Mouse (Mus musculus): ENCODE measurements at regions not wholly inside any gene's neighbourhood (a gene's known extent, or its start where the extent isn't known, plus 50 kb on each side); places are given as distances from the start of the nearest gene placed in this dataset.
"Not testable (repeated sequence)": the region's sequence is repeated elsewhere in the genome, so short reads cannot be mapped to it uniquely, and the experiment has no call there.

- DNase-seq = not testable (repeated sequence)
Measured at GRCm38 (mm10) chr13:10855947-10856561, 495.4 kb upstream of the Chrm3 start.

GRCm38 (mm10) chr13:10845212-10845611, 484.6 kb upstream of the Chrm3 start:
- no peak for DNase-seq

GRCm38 (mm10) chr13:10799351-10799913, 438.8 kb upstream of the Chrm3 start:
- no peak for DNase-seq
